Mouse (Mus musculus): ENCODE measurements at regions not wholly inside any gene's neighbourhood (a gene's known extent, or its start where the extent isn't known, plus 50 kb on each side); places are given as distances from the start of the nearest gene placed in this dataset.
A peak's percentile ranks its signal among the peaks of the same experiment; 100 is the strongest.

- H3K36me3 ChIP-seq, result no peaks in the 10 kb centered on the region
- no peak overlapping the region for H3K4me3 ChIP-seq
- H3K27me3 ChIP-seq (ENCODE audit: low read depth, poor library complexity, severe bottlenecking), result no peaks in the 10 kb centered on the region
- no peak for DNase-seq (ENCODE audit: low spot score)
- H3K4me1 ChIP-seq, result no peaks in the 10 kb centered on the region
- no peaks in the 10 kb centered on the region for H3K9me3 ChIP-seq (replicated peaks)
- 90% methylated on average over 12 of the region's 12 CpGs for WGBS
- H3K27ac ChIP-seq, result no peak overlapping the region
Observed at GRCm38 (mm10) chr17:85508386-85508785, 105.0 kb upstream of the Six3 start.

DNA sequence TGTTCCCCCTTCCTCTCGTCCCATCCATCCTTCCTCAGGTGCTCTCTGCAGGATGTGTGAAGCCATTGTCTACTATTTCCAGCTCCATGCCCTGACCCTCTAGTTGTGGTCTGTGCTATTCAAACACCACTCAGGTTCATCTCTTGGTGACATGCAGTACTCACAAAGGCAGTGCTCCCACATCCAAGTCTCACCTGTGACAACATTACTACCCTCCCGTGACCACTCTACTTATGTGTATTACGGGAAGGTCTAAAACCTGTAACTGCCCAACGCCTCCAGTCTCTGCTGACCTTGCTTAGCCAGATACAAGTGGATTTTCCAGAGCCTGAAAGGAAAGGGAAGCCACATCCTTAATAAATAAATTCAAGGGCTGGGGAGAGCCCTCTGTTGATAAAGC is 100.4 kb upstream of the Six3 start:
- no peak overlapping the region for H3K27ac ChIP-seq
- DNase-seq (ENCODE audit: low spot score), result no peak
- no peak overlapping the region for H3K4me3 ChIP-seq
- H3K4me1 ChIP-seq, result no peaks in the 10 kb centered on the region
- no peaks in the 10 kb centered on the region for H3K36me3 ChIP-seq
- no peaks in the 10 kb centered on the region for H3K9me3 ChIP-seq (replicated peaks)
- peaks cover 17% of the 10 kb centered on the region; the same call in 1 of the 2 replicates for H3K27me3 ChIP-seq (ENCODE audit: low read depth, poor library complexity, severe bottlenecking)
- 94% methylated on average over 4 of the region's 4 CpGs for WGBS

- H3K9me3 ChIP-seq (replicated peaks), result no peaks in the 10 kb centered on the region
- H3K4me1 ChIP-seq, result no peaks in the 10 kb centered on the region
- H3K36me3 ChIP-seq, result no peaks in the 10 kb centered on the region
- peaks cover 17% of the 10 kb centered on the region; the same call in 1 of the 2 replicates for H3K27me3 ChIP-seq (ENCODE audit: low read depth, poor library complexity, severe bottlenecking)
- H3K27ac ChIP-seq, result no peak overlapping the region
- peak; percentile 22 for DNase-seq (ENCODE audit: low spot score)
- H3K4me3 ChIP-seq, result no peak overlapping the region
- 89% methylated on average over 4 of the region's 4 CpGs for WGBS
Observed at GRCm38 (mm10) chr17:85513936-85514335, 99.5 kb upstream of the Six3 start.

DNA sequence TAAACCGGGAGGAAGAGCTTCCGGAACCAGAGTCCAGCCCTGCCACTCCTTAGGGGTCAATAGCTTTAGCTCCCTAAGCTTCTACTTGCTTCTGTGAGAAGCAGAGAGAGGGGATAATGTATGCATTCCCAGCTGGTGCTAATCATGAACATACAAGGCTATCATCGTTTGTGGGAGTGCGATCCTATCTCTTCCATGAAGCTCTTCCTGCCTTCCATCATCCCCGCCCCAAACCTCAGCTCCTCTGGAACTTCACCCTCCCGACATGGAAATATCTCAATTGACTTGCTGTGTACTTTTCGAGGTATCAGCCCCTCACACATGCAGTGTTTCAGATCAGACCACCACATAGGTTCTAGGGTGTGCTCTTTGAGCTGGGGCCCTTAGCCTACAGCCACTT is 99.0 kb upstream of the Six3 start:
- Histone ChIP-seq H3K27ac (no peak overlapping the region), H3K27me3 (ENCODE audit: low read depth, poor library complexity, severe bottlenecking) (peaks cover 21% of the 10 kb centered on the region; the same call in 1 of the 2 replicates), H3K4me1 (no peaks in the 10 kb centered on the region), H3K36me3 (no peaks in the 10 kb centered on the region), H3K4me3 (no peak overlapping the region), H3K9me3 (replicated peaks) (no peaks in the 10 kb centered on the region)
- DNase-seq (ENCODE audit: low spot score), result peak; percentile 22
- WGBS, result 79% methylated on average over 7 of the region's 7 CpGs

DNA sequence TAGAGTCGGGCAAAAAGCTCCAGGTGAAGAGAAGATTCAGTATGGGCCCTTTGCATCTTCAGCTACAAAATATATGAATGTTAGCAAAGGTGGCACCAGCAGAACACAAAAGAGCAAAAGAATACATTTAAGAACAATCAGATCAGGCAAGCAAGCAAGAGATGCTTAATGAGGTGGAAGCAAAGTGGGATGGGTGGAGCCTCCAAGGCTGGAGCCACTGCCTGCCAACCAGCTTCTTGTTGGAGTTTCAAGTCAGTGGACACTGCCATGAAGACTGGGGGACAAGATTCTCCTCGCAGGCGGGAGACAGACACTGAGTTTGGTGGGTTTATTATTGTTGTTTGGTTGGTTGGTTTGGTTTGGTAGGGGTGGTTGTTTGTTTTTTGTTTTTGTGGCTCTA is 96.1 kb upstream of the Six3 start:
- DNase-seq (ENCODE audit: low spot score), result peak; percentile 15
- H3K27ac ChIP-seq, result no peak overlapping the region
- peaks cover 37% of the 10 kb centered on the region for H3K27me3 ChIP-seq (ENCODE audit: low read depth, poor library complexity, severe bottlenecking)
- H3K4me3 ChIP-seq, result no peak overlapping the region
- H3K9me3 ChIP-seq (replicated peaks), result no peaks in the 10 kb centered on the region
- H3K36me3 ChIP-seq, result no peaks in the 10 kb centered on the region
- no peaks in the 10 kb centered on the region for H3K4me1 ChIP-seq
- WGBS, result 86% methylated on average over 3 of the region's 3 CpGs

GRCm38 (mm10) chr17:85518513-85518912 is 94.9 kb upstream of the Six3 start:
- Histone ChIP-seq H3K9me3 (replicated peaks) (no peaks in the 10 kb centered on the region), H3K4me3 (no peak overlapping the region), H3K27ac (no peak overlapping the region), H3K4me1 (no peaks in the 10 kb centered on the region), H3K36me3 (no peaks in the 10 kb centered on the region), H3K27me3 (ENCODE audit: low read depth, poor library complexity, severe bottlenecking) (peaks cover 47% of the 10 kb centered on the region)
- whole genome bisulfite sequencing, result 95% methylated on average over 6 of the region's 6 CpGs
- DNase-seq (ENCODE audit: low spot score), result no peak

GRCm38 (mm10) chr17:85527327-85527698 is 86.1 kb upstream of the Six3 start:
- Histone ChIP-seq H3K4me3 (no peak overlapping the region), H3K4me1 (peaks cover 23% of the 10 kb centered on the region), H3K27ac (no peak overlapping the region), H3K36me3 (no peaks in the 10 kb centered on the region), H3K9me3 (replicated peaks) (no peaks in the 10 kb centered on the region), H3K27me3 (ENCODE audit: low read depth, poor library complexity, severe bottlenecking) (peaks cover 74% of the 10 kb centered on the region)
- 51% methylated on average over 7 of the region's 7 CpGs for WGBS
- DNase-seq (ENCODE audit: low spot score), result no peak

GRCm38 (mm10) chr17:85528105-85529004 is 85.1 kb upstream of the Six3 start:
- no peaks in the 10 kb centered on the region for H3K9me3 ChIP-seq (replicated peaks)
- no peak overlapping the region for H3K27ac ChIP-seq
- WGBS, result 79% methylated on average over 20 of the region's 20 CpGs
- peaks cover 74% of the 10 kb centered on the region for H3K27me3 ChIP-seq (ENCODE audit: low read depth, poor library complexity, severe bottlenecking)
- no peak for DNase-seq (ENCODE audit: low spot score)
- no peak overlapping the region for H3K4me3 ChIP-seq
- H3K36me3 ChIP-seq, result no peaks in the 10 kb centered on the region
- peaks cover 23% of the 10 kb centered on the region for H3K4me1 ChIP-seq

DNA sequence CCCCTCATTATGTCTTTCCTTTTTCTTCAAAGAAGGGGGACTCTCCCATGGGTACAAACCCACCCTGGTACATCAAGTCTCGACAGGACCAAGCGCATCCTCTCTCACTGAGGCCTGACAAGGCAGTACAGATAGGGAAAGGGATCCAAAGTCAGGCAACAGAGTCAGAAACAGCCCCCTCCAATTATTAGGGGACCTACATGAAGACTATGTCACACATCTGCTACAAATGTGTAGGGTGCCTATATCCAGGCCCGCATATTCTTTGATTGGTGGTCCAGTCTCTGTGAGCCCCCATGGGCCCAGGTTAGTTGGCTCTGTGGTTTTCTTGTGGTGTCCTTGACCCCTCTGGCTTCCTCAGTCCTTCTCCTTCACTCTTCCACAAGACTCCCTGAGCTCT is 77.1 kb upstream of the Six3 start:
- WGBS, result 91% methylated on average over 3 of the region's 3 CpGs
- H3K27me3 ChIP-seq (ENCODE audit: low read depth, poor library complexity, severe bottlenecking), result peaks cover 36% of the 10 kb centered on the region
- H3K9me3 ChIP-seq (replicated peaks), result no peaks in the 10 kb centered on the region
- no peaks in the 10 kb centered on the region for H3K36me3 ChIP-seq
- no peaks in the 10 kb centered on the region for H3K4me1 ChIP-seq
- peak; percentile 15 for DNase-seq (ENCODE audit: low spot score)
- no peak overlapping the region for H3K4me3 ChIP-seq
- H3K27ac ChIP-seq, result no peak overlapping the region

DNA sequence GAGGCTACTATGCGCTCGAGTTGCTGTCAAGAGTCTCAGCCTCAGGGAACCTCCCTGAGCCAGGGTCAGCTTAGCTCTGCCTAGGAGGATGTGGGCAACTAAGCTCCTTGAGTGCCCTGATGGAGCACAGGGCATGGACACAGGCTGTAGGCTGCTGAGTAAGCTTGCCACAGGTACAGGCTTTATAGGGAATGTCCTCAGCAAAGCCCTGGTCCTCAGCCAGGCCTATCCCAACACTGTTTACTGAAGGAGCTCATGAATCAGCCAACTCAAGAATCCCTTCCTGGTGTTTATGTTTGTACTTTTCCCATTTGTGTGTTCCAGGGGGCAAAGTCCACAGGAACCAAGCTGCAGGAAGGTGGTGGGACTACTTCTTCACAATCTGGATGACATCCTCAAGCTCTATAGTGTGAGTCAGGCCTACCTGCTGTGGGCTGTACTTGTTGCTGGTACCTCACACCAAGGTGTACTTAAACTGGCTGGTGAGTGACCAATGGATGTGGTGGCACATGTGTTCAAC is 72.1 kb upstream of the Six3 start:
- Histone ChIP-seq H3K4me1 (no peaks in the 10 kb centered on the region), H3K27me3 (ENCODE audit: low read depth, poor library complexity, severe bottlenecking) (0 out of 2 replicates have a peak, but pooled peaks cover 3% of the 10 kb centered on the region), H3K27ac (no peak overlapping the region), H3K36me3 (no peaks in the 10 kb centered on the region), H3K4me3 (no peak overlapping the region), H3K9me3 (replicated peaks) (no peaks in the 10 kb centered on the region)
- WGBS, result 92% methylated on average over 2 of the region's 2 CpGs
- peak; percentile 18 for DNase-seq (ENCODE audit: low spot score)

GRCm38 (mm10) chr17:85548061-85548460 is 65.3 kb upstream of the Six3 start:
- peak; percentile 17 for DNase-seq (ENCODE audit: low spot score)
- 95% methylated on average over 5 of the region's 5 CpGs for WGBS
- no peaks in the 10 kb centered on the region for H3K9me3 ChIP-seq (replicated peaks)

GRCm38 (mm10) chr17:85561006-85561405 is 52.4 kb upstream of the Six3 start:
- WGBS, result 86% methylated on average over 6 of the region's 6 CpGs
- H3K27ac ChIP-seq, result no peak overlapping the region
- no peak for DNase-seq (ENCODE audit: low spot score)
- H3K4me1 ChIP-seq, result no peaks in the 10 kb centered on the region
- H3K4me3 ChIP-seq, result no peak overlapping the region
- H3K27me3 ChIP-seq (ENCODE audit: low read depth, poor library complexity, severe bottlenecking), result no peaks in the 10 kb centered on the region
- no peaks in the 10 kb centered on the region for H3K36me3 ChIP-seq
- H3K9me3 ChIP-seq (replicated peaks), result no peaks in the 10 kb centered on the region

More at GRCm38 (mm10) chr17:85548061-85548460, 65.3 kb upstream of the Six3 start:
- Histone ChIP-seq H3K36me3 (no peaks in the 10 kb centered on the region), H3K27ac (no peak overlapping the region), H3K4me1 (peaks cover 6% of the 10 kb centered on the region; the same call in 1 of the 2 replicates), H3K4me3 (no peak overlapping the region), H3K27me3 (ENCODE audit: low read depth, poor library complexity, severe bottlenecking) (peaks cover 28% of the 10 kb centered on the region; the same call in 1 of the 2 replicates)

DNA sequence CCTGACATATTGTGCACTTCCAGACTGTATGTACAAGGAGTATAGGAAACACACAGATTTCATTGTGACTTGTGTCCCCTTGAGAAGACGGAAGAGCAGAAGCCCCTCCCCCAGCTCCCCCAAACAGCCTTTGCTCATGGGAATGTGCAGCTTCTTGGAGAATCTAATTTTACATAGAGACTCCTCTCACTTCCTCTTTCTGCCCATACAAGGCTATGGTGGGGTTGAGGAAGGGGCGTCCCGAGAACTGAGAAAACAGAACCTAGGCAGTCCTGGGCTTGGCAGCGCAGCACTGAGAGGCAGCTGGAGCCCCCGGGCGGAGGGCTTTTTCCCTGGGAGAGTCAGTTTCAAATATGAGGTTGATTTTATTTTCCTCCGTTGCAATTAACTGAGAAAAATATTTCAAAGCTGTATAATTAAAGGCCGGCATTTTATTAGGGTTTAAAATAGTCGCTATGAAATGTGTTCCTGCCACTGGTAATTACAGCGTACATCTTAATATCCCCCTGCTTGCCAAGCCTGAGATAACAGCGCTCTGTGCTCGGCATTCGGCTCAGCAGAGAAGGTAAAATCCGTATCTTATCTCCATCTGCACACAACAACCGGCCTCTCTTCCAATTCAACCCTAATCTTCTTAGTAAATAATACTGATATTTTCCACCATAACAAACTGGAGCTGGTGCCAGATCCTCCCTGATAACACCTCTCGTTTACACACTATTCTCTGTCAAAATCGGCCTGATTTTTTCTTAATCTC is 50.7 kb upstream of the Six3 start:
- H3K4me3 ChIP-seq, result no peak overlapping the region
- no peaks in the 10 kb centered on the region for H3K9me3 ChIP-seq (replicated peaks)
- no peaks in the 10 kb centered on the region for H3K4me1 ChIP-seq
- DNase-seq (ENCODE audit: low spot score), result peak; percentile 16
- 76% methylated on average over 17 of the region's 17 CpGs for WGBS
- no peaks in the 10 kb centered on the region for H3K36me3 ChIP-seq
- H3K27ac ChIP-seq, result no peak overlapping the region
- H3K27me3 ChIP-seq (ENCODE audit: low read depth, poor library complexity, severe bottlenecking), result no peaks in the 10 kb centered on the region
